Mouse (Mus musculus) forebrain, embryonic 10.5 days (tissue): ENCODE measurements around the gene Ppid. TPM values are rescaled to one million over a fixed set of nuclear protein-coding genes. Genes with fewer than 3 reads are reported as not detected.

ENCODE experiments used
- DNase-seq: peaks from one replicate; pipeline ENCODE4 v3.0.0-alpha.2; 2017; ENCODE audit warnings: low spot score; ENCODE audit errors: extremely low spot score
- H3K27ac ChIP-seq: fragments of 300-500 bp; sonication (generic); 2 replicates; pipeline ENCODE4 v1.5.1; 2016; ENCODE audit warnings: mild to moderate bottlenecking
- H3K27me3 ChIP-seq: fragments of 300-500 bp; sonication (generic); 2 replicates; pipeline ENCODE4 v1.6.1; 2016; ENCODE audit warnings: mild to moderate bottlenecking; ENCODE audit not compliant: poor library complexity, severe bottlenecking
- H3K36me3 ChIP-seq: fragments of 300-500 bp; sonication (generic); replicated peaks from 2 replicates; pipeline ENCODE4 v1.6.1; 2016; ENCODE audit warnings: mild to moderate bottlenecking, moderate library complexity
- H3K4me1 ChIP-seq: fragments of 300-500 bp; sonication (generic); 2 replicates; pipeline ENCODE4 v1.6.1; 2016
- H3K4me3 ChIP-seq: fragments of 300-500 bp; sonication (generic); 2 replicates; pipeline ENCODE4 v1.5.1; 2016; ENCODE audit warnings: mild to moderate bottlenecking, moderate library complexity
- H3K9me3 ChIP-seq: fragments of 300-500 bp; sonication (generic); 2 replicates; pipeline ENCODE4 v1.6.1; 2016; ENCODE audit warnings: mild to moderate bottlenecking, moderate library complexity
- WGBS: fragments of 180-500 bp; shearing (Covaris S2); methylation state at CpG from one replicate; pipeline ENCODE4 v1.1.7; 2016; 5-methylcytosine and 5-hydroxymethylcytosine counted together
- polyA plus RNA-seq: library from polyadenylated mRNA; unstranded; fragments of >200 nt; fragmentation: Nextera tagmentation; extraction: Ambion mirVana; gene quantifications from 2 replicates; pipeline ENCODE4 v1.2.1, GENCODE M21; 2016

Ppid gene
- polyA plus RNA-seq, 1 experiment from 2014 or later = 241 TPM

DNA sequence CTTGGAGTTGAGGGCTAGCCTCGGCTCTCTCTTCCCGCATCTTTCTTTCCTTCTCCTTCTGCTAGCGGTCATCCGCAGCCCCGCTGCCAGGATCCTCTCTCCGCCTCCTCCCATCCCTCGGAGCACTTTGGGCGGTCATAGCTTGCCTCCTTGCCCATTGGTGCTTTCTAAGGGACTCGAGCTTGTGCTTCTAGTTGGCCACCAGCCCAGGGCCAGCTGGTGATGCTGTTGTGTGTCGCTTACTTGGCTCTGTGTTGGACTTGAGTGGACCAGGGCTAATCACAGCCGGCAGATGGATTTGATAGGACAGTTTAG lies 38.2 kb downstream of the Ppid start, which contains the start of gene Etfdh:
Gene Etfdh, minus strand, starts transcription at position 85 of the 315 bp plus-strand sequence.
- peak within 1 kb of the TSS; percentile 83 for H3K4me3 ChIP-seq
- H3K9me3 ChIP-seq = peaks cover 22% of the 10 kb centered on the region
- H3K4me1 ChIP-seq = peaks cover 25% of the 10 kb centered on the region
- peak within 1 kb of the TSS; percentile 95 for H3K27ac ChIP-seq
- peak; percentile 63 for DNase-seq
- no peaks in the 10 kb centered on the region for H3K27me3 ChIP-seq
- H3K36me3 ChIP-seq = peaks cover 33% of the 10 kb centered on the region
- 2% methylated on average over 11 of the region's 11 CpGs for WGBS

DNA sequence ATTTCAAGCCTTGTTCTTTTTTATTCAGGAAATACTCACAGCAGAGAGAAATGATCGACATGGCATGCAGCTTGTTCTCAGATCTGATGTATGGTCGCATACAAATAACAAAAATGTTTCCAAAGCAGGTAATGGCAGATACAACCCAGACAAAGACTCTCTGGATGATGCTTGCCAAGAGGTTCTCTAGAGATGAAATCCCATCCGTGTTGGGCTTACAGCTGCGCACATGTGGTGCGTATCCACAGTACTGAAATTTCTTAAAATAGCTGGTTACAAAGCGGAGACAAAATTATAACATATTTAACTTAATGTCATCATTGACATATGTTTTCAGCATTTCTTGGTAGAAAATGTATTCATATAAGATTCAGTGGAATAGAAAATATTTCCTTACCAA lies 61.0 kb downstream of the Ppid start:
- DNase-seq = no peak
- no peak overlapping the region for H3K4me3 ChIP-seq
- H3K9me3 ChIP-seq = no peaks in the 10 kb centered on the region
- H3K27me3 ChIP-seq = no peaks in the 10 kb centered on the region
- no peaks in the 10 kb centered on the region for H3K36me3 ChIP-seq
- WGBS = 91% methylated on average over 6 of the region's 6 CpGs
- H3K4me1 ChIP-seq = no peaks in the 10 kb centered on the region
- no peak overlapping the region for H3K27ac ChIP-seq

Other genes with a start within 250 kb of the Ppid start
- gene Fnip2, start 23.5 kb upstream of the Ppid start, polyA plus RNA-seq = 5.6 and 6.5 TPM in 2 replicates
- gene 4930579G24Rik, start 37.7 kb downstream of the Ppid start, polyA plus RNA-seq = 23.6 and 23.9 TPM in 2 replicates
- gene Etfdh, start 38.2 kb downstream of the Ppid start, polyA plus RNA-seq = 41.1 and 43.8 TPM in 2 replicates
- not detected in 2 replicates for gene Rxfp1, start 146.5 kb downstream of the Ppid start, polyA plus RNA-seq